Mouse (Mus musculus): ENCODE measurements at regions not wholly inside any gene's neighbourhood (a gene's known extent, or its start where the extent isn't known, plus 50 kb on each side); places are given as distances from the start of the nearest gene placed in this dataset.

GRCm38 (mm10) chr5:64703091-64703872 is 99.9 kb upstream of the Klf3 start:
- DNase-seq, result peak; percentile 52

GRCm38 (mm10) chr5:64704144-64704543 is 99.0 kb upstream of the Klf3 start:
- DNase-seq, result no peak

- DNase-seq, result no peak
These were observed 96.6 kb upstream of the Klf3 start for GRCm38 (mm10) chr5:64706586-64706985.

DNA sequence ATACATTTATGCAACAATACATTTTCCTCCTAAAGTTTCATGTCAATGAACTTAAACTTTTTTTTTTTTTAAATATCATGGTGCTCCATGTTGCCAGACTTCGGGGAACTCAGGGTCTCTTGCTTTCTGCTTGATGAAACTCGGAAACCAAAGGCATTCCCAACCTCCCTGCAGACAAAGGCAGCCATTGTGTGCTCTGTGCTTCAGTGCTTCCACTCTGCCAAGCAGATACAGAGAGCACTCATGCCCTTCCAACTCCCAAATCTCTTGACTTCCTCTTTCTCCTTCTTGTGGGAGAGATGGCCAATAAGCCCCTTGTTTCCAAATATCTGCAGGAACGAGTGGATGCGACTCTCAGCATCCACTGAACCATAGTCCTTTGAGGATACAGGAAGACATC is 94.0 kb upstream of the Klf3 start:
- no peak for DNase-seq

DNA sequence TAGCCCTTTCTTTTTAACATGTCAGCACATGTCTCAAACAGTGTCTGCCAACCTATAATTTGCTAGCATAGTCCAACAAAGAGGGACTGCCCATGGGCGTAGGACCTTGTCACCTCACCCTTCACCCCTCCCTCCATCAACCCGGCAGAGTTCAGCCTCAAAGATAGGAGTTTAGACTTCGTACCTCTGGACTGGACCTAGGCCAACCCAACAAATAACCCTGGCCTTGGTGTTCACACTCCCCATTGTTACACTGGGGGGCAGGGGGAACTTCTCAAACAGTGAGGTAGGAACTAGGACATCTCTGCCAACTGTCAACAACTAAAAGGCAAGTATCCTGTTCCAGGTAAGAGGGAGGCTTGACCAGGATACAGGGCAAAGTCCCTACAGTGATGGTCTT is 93.0 kb upstream of the Klf3 start:
- DNase-seq, result no peak

DNA sequence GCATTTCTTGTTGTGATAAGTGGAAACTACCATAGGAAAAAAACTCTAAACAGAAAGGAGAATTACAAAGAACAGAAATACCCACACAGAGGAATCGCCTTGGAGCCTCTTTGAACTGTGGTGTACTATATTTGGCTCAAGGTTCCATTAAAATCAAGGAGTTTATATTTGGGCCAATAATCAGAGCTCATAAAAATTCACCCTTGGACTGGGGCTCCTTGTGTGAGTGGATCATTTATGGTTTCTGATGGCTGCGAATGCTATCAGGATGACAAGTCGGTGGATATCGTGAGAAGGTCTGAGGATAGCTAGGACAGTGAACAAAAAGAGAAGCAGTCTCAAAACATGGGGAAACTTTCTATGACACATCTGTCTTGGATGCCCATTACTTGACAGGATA is 92.2 kb upstream of the Klf3 start:
- DNase-seq, result no peak

DNA sequence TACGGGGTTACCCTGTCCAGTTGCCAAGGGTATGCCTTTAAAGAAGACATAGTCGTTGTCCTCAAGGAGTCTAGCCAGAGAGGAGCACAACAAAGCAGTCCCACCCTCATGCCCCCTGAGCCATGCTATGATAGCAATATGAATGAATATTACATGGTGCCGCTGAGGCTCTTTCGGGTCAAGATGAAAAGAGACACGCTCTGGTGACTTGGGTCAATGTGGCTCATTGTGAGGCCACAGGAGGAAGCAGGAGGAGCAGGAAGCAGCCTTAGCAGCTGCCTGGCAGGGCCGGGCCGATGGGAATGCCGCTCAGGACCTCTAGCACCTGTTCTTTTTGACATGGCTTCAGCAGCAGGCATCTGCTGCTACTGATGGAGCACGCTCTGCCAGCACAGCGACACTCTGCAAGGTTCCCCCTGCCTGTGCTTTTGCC is 89.0 kb upstream of the Klf3 start:
- DNase-seq, result no peak

DNA sequence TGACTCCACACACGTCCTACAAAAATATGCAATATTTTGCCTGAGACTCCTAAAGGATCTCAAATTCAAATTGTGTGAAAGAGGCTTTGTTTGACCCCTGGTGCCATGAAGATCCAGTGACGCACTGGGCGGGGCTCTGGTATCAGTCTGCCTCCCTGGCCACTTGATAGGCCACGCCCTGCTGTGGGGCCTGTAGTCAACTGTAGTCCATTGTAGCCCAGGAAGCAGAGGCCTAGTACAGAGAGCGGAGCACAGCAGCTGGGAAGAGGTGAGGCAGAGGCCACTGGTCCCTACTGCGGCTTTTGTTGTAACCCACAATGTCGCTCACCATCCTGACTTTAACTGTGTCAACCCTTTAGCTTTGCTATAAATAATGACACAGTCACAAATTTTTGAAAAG is 88.5 kb upstream of the Klf3 start:
- no peak for DNase-seq

- DNase-seq, result no peak
These were observed 86.6 kb upstream of the Klf3 start for GRCm38 (mm10) chr5:64716551-64716950.

DNA sequence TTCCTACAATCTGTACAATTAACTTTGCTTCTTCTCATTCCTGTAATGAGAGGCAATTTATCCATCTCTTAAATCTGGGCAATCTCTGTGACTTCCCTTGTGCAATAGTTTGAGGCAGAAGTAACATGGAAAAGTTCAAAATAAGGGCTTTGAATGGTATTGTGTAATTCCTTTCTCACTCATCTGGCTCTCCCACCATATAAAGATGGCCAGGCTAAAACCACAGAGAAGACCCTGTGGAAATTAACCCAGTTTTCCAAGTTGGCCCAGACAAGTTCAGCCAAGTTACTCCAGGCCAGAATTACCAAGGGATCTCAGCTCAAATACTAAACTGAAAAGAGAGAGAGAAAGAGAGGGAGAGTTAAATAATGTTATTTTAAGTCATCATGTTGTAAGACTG is 81.0 kb upstream of the Klf3 start:
- DNase-seq, result no peak

DNA sequence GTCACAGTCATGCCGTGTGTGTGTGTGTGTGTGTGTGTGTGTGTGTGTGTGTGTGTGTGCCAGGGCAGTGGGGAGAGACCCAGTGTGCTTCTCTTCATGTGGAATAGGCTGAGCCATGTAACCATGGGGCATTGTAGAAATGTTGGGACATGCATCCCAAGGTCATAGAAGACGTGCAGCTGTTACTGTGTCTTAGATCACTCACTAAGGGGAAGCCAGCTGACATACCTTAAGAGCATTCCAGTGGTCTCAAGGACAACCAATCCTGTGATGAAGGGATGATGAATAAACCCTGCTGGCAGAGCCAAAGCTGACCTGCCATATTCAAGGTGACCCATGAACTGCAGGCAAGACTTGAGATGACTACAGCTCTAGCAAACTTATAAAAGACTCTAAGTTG is 75.3 kb upstream of the Klf3 start:
- no peak for DNase-seq

GRCm38 (mm10) chr5:64732356-64732755 is 70.8 kb upstream of the Klf3 start:
- no peak for DNase-seq

- DNase-seq, result no peak
These were observed 66.2 kb upstream of the Klf3 start for GRCm38 (mm10) chr5:64736985-64737384.

DNA sequence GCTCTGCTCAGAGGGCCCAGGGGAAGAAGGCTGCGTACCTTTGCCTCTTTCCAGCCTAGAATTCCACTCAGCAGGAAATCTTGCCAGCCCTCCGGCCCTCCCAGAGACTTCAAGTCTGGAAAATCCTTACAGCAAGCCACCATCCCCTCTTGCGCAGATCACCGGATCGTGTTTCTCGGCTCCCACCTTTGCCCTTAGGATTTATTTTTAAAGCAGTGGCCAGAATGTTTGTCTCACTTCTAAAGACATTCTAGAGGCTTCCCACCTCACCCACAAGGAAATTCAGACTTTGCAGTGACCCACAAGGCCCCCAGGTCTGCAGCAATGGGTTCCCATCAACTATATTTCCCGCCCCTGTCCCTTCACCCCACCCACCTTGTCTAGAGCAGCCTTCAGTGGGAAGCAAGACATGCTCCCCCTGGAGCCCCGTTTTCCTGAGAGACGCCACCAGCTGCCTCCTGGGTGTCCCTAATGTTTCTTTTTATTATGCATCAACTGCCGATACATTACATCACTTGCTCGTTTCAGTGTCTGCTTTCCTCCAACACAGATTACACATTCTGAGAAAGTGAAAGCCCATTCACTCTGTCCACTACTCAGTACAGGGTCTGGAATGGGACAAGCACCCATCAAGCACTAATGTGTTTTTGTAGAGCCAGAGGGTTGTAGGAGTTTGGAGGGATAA is 65.0 kb upstream of the Klf3 start:
- no peak for DNase-seq

- no peak for DNase-seq
These were observed 64.3 kb upstream of the Klf3 start for GRCm38 (mm10) chr5:64738781-64739310.

DNA sequence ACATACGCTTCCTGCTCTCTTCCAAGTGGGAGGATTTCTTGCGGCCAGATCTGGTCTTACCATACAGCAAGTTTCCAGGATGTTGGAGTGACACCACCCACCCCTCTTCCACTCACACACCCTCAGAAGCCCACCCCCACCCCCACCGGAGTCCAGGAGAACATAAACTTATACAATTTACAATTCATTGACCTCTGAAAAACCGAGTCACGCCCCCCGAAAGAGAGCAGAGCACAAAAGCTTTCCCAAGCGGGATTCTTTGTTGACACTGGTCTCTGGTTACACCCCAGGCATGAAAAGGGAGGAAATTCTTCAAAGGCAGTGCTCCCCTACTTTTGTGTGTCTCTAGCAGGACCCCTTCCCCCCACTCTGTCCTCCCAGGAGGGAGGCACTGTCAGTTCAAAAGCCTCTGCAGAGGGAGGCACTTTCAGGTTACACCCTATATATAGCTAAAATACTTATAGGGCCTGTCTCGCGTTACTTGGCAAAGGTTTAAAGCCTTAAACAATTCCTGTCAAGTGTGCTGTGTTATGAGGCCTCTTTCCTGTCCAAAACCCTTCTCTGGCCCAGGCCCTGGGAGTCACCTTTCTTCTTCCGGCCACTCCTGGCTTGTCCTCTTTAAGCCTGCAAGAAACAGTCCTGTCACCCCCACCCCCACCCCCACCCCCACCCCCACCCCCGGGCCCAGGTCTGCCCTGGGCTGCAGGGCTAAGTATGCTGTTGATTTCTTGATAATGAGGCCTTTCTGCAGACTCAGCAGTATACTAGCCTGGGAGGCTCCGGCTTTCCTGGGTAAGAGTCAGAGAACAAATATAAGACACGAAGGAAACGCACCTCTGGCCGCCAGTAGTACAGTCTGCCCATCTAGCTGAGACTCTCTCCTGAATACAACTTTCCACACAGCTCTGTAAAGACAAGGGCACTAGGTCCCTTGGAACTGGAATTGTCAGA is 63.6 kb upstream of the Klf3 start:
- no peak for DNase-seq

GRCm38 (mm10) chr5:64744041-64744440 is 59.1 kb upstream of the Klf3 start:
- DNase-seq, result no peak

- DNase-seq, result no peak
These were observed 58.7 kb upstream of the Klf3 start for GRCm38 (mm10) chr5:64744455-64744854.

DNA sequence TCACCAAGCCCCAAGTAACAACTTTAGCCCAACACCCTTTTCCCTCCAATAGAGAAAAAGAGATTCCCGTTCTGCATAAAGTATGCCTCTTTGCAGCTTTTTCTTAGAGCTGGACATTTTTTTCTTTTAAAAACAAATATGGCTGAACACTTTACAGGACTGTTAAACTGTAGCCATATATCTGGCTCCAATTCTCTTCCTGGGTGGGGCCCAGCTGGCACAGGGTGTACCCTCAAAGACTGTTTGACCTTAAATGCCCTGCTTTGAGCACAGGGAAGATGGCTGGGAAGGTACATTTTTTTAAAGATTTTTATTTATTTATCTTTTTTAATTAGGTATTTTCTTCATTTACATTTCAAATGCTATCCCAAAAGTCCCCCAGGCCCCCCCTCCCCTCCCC is 55.7 kb upstream of the Klf3 start:
- no peak for DNase-seq

DNA sequence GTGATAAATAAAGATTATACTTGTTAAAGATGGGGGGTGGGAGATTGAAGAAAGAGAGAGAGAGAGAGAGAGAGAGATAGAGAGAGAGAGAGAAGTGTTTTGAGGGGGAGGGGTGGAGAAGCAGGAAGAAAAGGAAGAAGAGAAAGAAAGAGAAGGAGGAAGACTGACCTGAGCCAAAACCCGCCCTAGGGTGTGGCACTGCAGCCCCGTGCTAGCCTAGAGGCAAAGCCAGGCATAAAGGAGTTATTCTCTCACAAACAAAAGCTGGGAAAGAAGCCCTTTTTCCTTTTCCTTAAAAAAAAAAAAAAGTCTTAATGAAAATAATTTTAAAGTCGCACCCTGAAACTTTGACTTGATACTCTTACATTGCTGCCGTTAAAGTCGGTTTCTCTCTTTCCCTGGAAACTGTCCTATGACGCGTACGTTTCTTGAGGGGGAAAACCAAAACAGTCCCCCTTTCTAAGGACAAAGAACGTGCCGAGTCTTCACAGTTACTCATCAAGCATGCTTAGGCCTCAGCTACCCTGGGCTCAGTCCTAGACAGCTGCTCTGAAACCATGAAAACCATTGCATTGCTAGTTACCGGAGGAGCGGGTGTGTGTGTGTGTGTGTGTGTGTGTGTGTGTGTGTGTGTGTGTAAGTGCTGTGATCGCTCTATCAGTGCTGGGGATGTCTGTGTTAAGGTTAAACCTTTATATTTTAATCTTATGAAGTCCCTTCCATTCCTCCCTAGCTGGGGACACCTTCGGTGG is 53.6 kb upstream of the Klf3 start:
- no peak for DNase-seq

- DNase-seq, result no peak
These were observed 52.8 kb upstream of the Klf3 start for GRCm38 (mm10) chr5:64750406-64750805.

- no peak for DNase-seq
These were observed 52.1 kb upstream of the Klf3 start for GRCm38 (mm10) chr5:64750976-64751656.
